Mouse (Mus musculus) small intestine, adult 2 months (tissue): ENCODE measurements around the gene Fli1. TPM values are rescaled to one million over a fixed set of nuclear protein-coding genes. Genes with fewer than 3 reads are reported as not detected.

Source experiments
- H3K27ac ChIP-seq: fragments of 200-500 bp; 2 replicates; pipeline ENCODE4 v1.5.1; 2012; ENCODE audit warnings: low read depth, low read length, control low read depth, inconsistent platforms; ENCODE audit not compliant: insufficient read depth
- H3K27me3 ChIP-seq: fragments of 200-500 bp; 2 replicates; pipeline ENCODE4 v1.6.1; 2012; ENCODE audit warnings: mild to moderate bottlenecking, moderate library complexity, low read length, inconsistent platforms; ENCODE audit not compliant: control insufficient read depth, insufficient read depth
- H3K36me3 ChIP-seq: fragments of 200-500 bp; 2 replicates; pipeline ENCODE4 v1.6.1; 2012; ENCODE audit warnings: mild to moderate bottlenecking, low read length, control low read depth, inconsistent platforms; ENCODE audit not compliant: control insufficient read depth, insufficient read depth
- H3K4me1 ChIP-seq: fragments of 200-500 bp; 2 replicates; pipeline ENCODE4 v1.6.1; 2012; ENCODE audit warnings: low read length, inconsistent platforms, mixed read lengths; ENCODE audit not compliant: control insufficient read depth, insufficient read depth, insufficient read length
- H3K4me3 ChIP-seq: fragments of 200-500 bp; 2 replicates; pipeline ENCODE4 v1.5.1; 2012; ENCODE audit warnings: low read depth, mild to moderate bottlenecking, control low read depth, inconsistent platforms, low read length, moderate library complexity
- CTCF ChIP-seq: fragments of 200-500 bp; IDR thresholded peaks from 2 replicates; pipeline ENCODE4 v1.5.1; 2012; ENCODE audit warnings: low read depth, mild to moderate bottlenecking, control low read depth, inconsistent platforms, low read length, moderate library complexity, mixed read lengths; ENCODE audit not compliant: insufficient replicate concordance, insufficient read length; ENCODE audit errors: extremely low read depth
- POLR2A ChIP-seq: fragments of 200-500 bp; IDR thresholded peaks from 2 replicates; pipeline ENCODE4 v1.6.1; 2012; ENCODE audit warnings: low read depth, mild to moderate bottlenecking, control low read depth, inconsistent platforms, low read length, moderate library complexity
- WGBS: fragments of 180-500 bp; shearing (Covaris S2); methylation state at CpG from one replicate; pipeline ENCODE4 v1.1.7; 2018; 5-methylcytosine and 5-hydroxymethylcytosine counted together
- polyA plus RNA-seq: library from polyadenylated mRNA; depleted of rRNA; stranded (reverse); fragments of >200 nt; gene quantifications from 2 replicates; pipeline ENCODE4 v1.2.3, GENCODE M21; 2012; rRNA removed

Fli1 gene
- polyA plus RNA-seq, 1 experiment = 3.1 TPM

DNA sequence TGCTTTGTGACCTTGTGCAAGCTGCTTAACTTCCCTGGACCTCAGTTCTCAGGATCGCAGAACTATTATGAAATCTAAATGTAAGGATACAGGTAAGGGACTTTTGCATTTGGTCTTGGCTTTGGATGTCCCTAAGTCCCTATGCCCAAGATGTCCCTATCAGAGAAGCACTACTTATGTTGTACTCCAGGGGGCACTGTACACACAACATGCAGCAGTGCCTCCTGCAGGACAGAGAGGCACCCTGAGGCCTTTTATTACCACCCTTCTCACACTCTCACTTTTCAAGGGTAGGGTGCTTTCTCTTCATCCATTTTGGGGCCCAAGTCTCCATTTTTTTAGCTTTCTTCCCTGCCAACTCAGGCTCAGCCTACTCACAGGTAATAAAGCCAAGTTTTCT, 154.5 kb downstream of the Fli1 start:
- 90% methylated on average over 1 of the region's 1 CpGs for WGBS
- TF ChIP-seq POLR2A (no peak), CTCF (peak; percentile 59; the same call in 1 of the 2 replicates)
- Histone ChIP-seq H3K27me3 (no peaks in the 10 kb centered on the region), H3K4me3 (no peak overlapping the region), H3K4me1 (no peaks in the 10 kb centered on the region), H3K27ac (no peak overlapping the region), H3K36me3 (no peaks in the 10 kb centered on the region)

- no peaks in the 10 kb centered on the region for H3K36me3 ChIP-seq
- no peaks in the 10 kb centered on the region for H3K27me3 ChIP-seq
- H3K4me1 ChIP-seq = no peaks in the 10 kb centered on the region
- no peak overlapping the region for H3K4me3 ChIP-seq
- TF ChIP-seq CTCF (no peak), POLR2A (no peak)
- H3K27ac ChIP-seq = no peak overlapping the region
- WGBS = 78% methylated on average over 4 of the region's 4 CpGs
Measured at GRCm38 (mm10) chr9:32384906-32385305, 157.8 kb downstream of the Fli1 start.

GRCm38 (mm10) chr9:32376863-32377590, 165.6 kb downstream of the Fli1 start:
- TF ChIP-seq POLR2A (no peak), CTCF (no peak)
- no peaks in the 10 kb centered on the region for H3K27me3 ChIP-seq
- 83% methylated on average over 5 of the region's 5 CpGs for WGBS
- no peak overlapping the region for H3K27ac ChIP-seq
- no peak overlapping the region for H3K4me3 ChIP-seq
- no peaks in the 10 kb centered on the region for H3K36me3 ChIP-seq
- H3K4me1 ChIP-seq = no peaks in the 10 kb centered on the region

DNA sequence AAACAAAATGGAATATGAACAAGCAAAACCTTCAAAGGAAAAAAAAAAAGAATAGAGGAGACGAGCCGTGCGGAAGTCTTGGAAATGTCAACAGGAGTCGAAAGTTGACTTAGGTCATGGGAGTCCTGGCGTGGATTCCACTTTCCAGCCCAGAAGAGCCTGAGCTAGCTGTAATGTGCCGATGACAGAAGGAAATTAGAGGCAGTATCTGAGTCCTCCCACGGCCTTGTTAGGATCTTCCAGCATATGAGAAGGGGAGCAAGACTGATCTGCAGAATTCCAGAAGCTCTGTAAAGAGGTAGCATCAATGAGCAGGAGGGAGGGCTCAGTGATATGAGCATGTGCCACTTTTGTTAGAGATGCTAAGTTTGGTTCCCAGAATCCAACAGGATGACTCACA, 166.6 kb downstream of the Fli1 start:
- Histone ChIP-seq H3K4me3 (no peak overlapping the region), H3K27ac (no peak overlapping the region), H3K4me1 (no peaks in the 10 kb centered on the region), H3K36me3 (no peaks in the 10 kb centered on the region), H3K27me3 (no peaks in the 10 kb centered on the region)
- TF ChIP-seq POLR2A (no peak), CTCF (no peak)
- 79% methylated on average over 7 of the region's 7 CpGs for WGBS

DNA sequence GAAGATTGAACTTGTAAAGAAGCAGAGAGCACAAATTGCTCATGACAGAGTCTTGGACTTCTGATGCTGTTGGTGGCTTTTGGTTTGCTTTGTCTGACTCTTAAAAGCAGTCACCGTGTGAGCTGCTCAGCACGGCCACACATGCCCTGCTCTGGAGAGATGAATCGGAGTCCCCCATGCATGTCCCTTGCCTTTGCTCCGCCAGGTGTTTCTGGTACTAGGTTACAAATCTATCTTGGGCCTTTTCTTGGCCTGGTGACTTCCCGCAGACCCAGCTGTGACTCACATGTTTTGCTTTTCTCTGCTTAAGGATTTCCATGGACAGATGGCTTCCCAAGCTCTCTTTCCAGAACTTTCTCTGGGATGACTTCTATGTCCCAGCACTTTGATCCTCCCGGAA, 169.0 kb downstream of the Fli1 start:
- 94% methylated on average over 6 of the region's 6 CpGs for WGBS
- H3K4me3 ChIP-seq = no peak overlapping the region

More for the DNA sequence above, 169.0 kb downstream of the Fli1 start:
- TF ChIP-seq POLR2A = no peak
- TF ChIP-seq CTCF = no peak
- Histone ChIP-seq H3K36me3 (no peaks in the 10 kb centered on the region), H3K27me3 (no peaks in the 10 kb centered on the region), H3K4me1 (no peaks in the 10 kb centered on the region), H3K27ac (no peak overlapping the region)

Other genes with a start within 250 kb of the Fli1 start
- 0.16 and 0.17 TPM in 2 replicates for gene Kcnj5, start 198.5 kb downstream of the Fli1 start, polyA plus RNA-seq
- gene Kcnj1, start 170.4 kb downstream of the Fli1 start, polyA plus RNA-seq = not detected in 2 replicates
- gene Ets1, start 93.4 kb upstream of the Fli1 start, polyA plus RNA-seq = 4.7 and 10.2 TPM in 2 replicates